Mouse (Mus musculus): Measurements from ENCODE around the gene Ddrgk1. TPM values are rescaled to one million over a fixed set of nuclear protein-coding genes. Genes with fewer than 3 reads are reported as not detected.

Ddrgk1 gene
- total and polyA plus RNA-seq, 3 experiments, result 51.7 to 93.1 (median 77.9) TPM

DNA sequence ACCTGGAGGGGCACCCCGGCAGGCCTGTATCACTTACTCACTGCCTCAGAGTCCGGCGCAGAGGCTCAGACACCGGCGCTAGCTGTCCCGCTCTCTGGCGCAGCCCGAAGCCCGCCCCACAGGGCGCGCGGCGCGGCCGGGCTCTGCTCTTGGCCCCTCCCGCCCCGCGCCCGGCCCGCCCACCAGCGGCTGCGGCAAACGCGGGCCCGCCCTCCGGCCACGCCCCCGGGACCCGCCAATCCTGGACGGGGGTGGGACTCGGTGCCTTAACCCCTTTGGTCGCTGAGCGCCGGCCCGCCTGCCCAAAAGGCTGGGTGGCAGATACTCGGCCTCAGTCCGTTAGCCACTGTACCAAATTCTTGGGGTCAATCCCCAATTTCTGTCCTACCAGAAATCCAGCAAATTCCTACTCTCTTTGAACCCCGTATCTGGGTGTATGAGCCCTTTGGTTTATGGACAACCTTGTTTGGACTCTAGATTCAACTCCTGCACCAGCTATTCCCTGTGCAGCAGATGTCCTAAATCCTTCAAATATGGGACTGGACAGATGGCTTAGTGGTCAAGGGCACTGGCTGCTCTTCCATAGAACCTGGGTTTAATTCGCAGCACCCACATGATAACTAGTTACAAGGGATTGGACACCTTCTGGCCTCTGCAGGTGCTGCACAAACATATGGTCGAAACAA lies 21.6 kb downstream of the Ddrgk1 start, which contains the start of gene Lzts3 (continued):
- TF ChIP-seq UBTF (IDR thresholded peaks at IDR 0.05; ENCODE audit: low read depth, low read length), result no peak
- no peak for TF ChIP-seq TCF12 (IDR thresholded peaks at IDR 0.05; ENCODE audit: low read depth, low read length)

DNA sequence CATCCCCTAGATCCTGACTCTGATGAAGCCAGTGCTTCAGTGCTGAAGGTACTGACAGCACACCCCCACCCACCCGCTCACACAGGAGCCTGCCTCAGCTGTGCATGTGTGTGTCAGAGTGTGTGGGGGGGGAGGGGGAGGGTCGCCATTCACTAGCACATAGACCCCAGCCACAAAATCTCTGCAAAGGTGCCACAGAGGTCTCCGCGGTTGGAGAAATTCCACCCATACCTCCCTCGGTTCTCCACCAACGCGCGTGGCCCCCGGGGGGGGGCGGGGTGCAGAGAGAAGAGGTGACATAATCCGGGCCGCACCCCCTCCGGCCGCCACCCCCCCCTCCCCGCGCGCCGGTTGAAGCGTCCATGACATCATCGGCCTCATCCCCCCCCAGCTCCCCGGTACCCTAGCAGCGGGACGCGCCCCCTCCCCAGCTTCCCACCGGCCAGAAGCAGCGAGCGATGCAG lies 22.2 kb downstream of the Ddrgk1 start:
- H3K27me3 ChIP-seq (replicated peaks), result peaks cover 3% of the 10 kb centered on the region
- peak overlapping the region; percentile 49 to 83 (median 62) for H3K4me3 ChIP-seq (replicated peaks in 1 of 3; ENCODE audit: low read depth in 2 of 3, low read length in 2 of 3, poor library complexity in 1 of 3)
- H3K27ac ChIP-seq (ENCODE audit: insufficient read depth, low read depth), result no peak overlapping the region
- no peaks in the 10 kb centered on the region for H3K9me3 ChIP-seq (replicated peaks; ENCODE audit: low read length)
- peak overlapping the region; percentile 93 for H3K4me2 ChIP-seq (ENCODE audit: insufficient read depth, low read depth, poor library complexity, severe bottlenecking)
- peak overlapping the region; percentile 71 for H3K9ac ChIP-seq (ENCODE audit: insufficient read depth, low read depth)
- H3K4me1 ChIP-seq (ENCODE audit: control insufficient read depth in 1 of 2, insufficient read depth in 2 of 2), result peaks cover 4 to 22% of the 10 kb centered on the region in 2 experiments; a peak in 3 of 4 replicates
- DNase-seq (ENCODE audit: extremely low read depth), result peak; percentile 13
- in situ Hi-C loops (cut with MboI; ENCODE audit: low pct_ligation_motif_present, low pct_unique_long_range_greater_than_20kb, low sequenced_read_pairs) (no loop called here), dilution Hi-C loops (cut with MboI; ENCODE audit: extremely low pct_ligation_motif_present, extremely low pct_unique_long_range_greater_than_20kb, low sequenced_read_pairs) (no loop called here)
- no peaks in the 10 kb centered on the region for H3K79me2 ChIP-seq (replicated peaks; ENCODE audit: control insufficient read depth, extremely low read depth, insufficient read depth, poor library complexity, severe bottlenecking)
- TF ChIP-seq BHLHE40 (IDR thresholded peaks at IDR 0.05; ENCODE audit: low read depth, low read length), result no peak
- TF ChIP-seq CHD1 (IDR thresholded peaks at IDR 0.05; ENCODE audit: low read depth, low read length), result no peak
- TF ChIP-seq CHD2 (IDR thresholded peaks at IDR 0.05; ENCODE audit: low read length), result 0 out of 2 replicates have a peak, but pooled peaks have one; percentile 46
- TF ChIP-seq UBTF (IDR thresholded peaks at IDR 0.05; ENCODE audit: low read depth, low read length), result no peak
- TF ChIP-seq KAT2A (IDR thresholded peaks at IDR 0.05; ENCODE audit: insufficient replicate concordance, low read length), result no peak
- H3K36me3 ChIP-seq (replicated peaks in 1 of 2; ENCODE audit: control insufficient read depth in 1 of 2, insufficient read depth in 1 of 2, low read length in 1 of 2), result peaks cover 0 to 14% of the 10 kb centered on the region in 2 experiments

DNA sequence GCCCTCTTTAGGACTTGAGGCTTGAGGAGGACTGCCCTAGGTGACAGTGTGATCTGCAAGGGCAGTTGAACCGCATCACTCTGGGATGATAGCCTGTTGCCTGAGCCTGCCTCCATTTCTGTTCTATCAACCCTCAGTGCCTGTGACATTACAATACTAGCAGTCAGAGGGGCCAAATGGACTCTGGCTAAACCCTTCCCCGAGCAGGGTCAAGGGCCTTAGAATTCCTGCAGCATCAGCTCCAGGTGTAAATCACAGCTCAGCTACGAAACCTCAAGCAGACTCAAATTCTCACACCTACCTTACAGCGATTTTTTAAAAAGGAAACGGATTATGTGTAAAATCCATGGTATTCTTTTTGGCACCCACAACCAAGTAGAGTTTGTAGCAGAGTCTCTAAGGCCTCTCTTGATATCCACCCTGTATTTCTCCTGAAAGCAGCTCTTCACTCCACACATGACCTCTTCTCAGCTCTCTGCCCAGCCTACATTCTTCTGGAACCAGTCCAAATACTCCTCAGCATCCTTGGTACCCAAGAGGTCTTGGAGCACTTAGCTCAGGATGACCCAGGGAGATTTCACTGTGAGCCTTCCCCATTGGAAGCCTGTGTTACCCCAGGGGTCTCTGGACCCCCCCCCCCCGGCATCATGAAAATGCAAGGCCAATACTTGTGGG lies 23.0 kb downstream of the Ddrgk1 start:
- H3K4me3 ChIP-seq (replicated peaks in 1 of 3; ENCODE audit: low read depth in 2 of 3, low read length in 2 of 3, poor library complexity in 1 of 3), result no peak overlapping the region
- no peak overlapping the region for H3K27ac ChIP-seq (ENCODE audit: insufficient read depth, low read depth)
- peak overlapping the region; percentile 93; the same call in 1 of the 2 replicates for H3K4me2 ChIP-seq (ENCODE audit: insufficient read depth, low read depth, poor library complexity, severe bottlenecking)
- in situ Hi-C loops (cut with MboI; ENCODE audit: low pct_ligation_motif_present, low pct_unique_long_range_greater_than_20kb, low sequenced_read_pairs), result no loop called here
- no peak overlapping the region for H3K9ac ChIP-seq (ENCODE audit: insufficient read depth, low read depth)
- peaks cover 0 to 15% of the 10 kb centered on the region in 2 experiments for H3K36me3 ChIP-seq (replicated peaks in 1 of 2; ENCODE audit: control insufficient read depth in 1 of 2, insufficient read depth in 1 of 2, low read length in 1 of 2)
- no peak for DNase-seq (ENCODE audit: extremely low read depth)
- peaks cover 3% of the 10 kb centered on the region for H3K27me3 ChIP-seq (replicated peaks)
- no peaks in the 10 kb centered on the region for H3K79me2 ChIP-seq (replicated peaks; ENCODE audit: control insufficient read depth, extremely low read depth, insufficient read depth, poor library complexity, severe bottlenecking)
- dilution Hi-C loops (cut with MboI; ENCODE audit: extremely low pct_ligation_motif_present, extremely low pct_unique_long_range_greater_than_20kb, low sequenced_read_pairs), result no loop called here
- TF ChIP-seq POLR2AphosphoS2 (IDR thresholded peaks at IDR 0.05; ENCODE audit: low read depth, low read length) (no peak), HCFC1 (IDR thresholded peaks at IDR 0.05; ENCODE audit: low read depth, low read length) (no peak), JUND (conservative IDR thresholded peaks at IDR 0.05; ENCODE audit: low read depth, low read length) (no peak), E2F4 (IDR thresholded peaks at IDR 0.05; ENCODE audit: insufficient replicate concordance, low read depth, low read length) (no peak), ZNF384 (IDR thresholded peaks at IDR 0.05; ENCODE audit: low read depth, low read length) (no peak)
- H3K4me1 ChIP-seq (ENCODE audit: control insufficient read depth in 1 of 2, insufficient read depth in 2 of 2), result peaks cover 4 to 22% of the 10 kb centered on the region in 2 experiments; a peak in 3 of 4 replicates
- H3K9me3 ChIP-seq (replicated peaks; ENCODE audit: low read length), result no peaks in the 10 kb centered on the region
